Mouse (Mus musculus): Measurements from ENCODE around the gene Babam2.

Babam2 gene

DNA sequence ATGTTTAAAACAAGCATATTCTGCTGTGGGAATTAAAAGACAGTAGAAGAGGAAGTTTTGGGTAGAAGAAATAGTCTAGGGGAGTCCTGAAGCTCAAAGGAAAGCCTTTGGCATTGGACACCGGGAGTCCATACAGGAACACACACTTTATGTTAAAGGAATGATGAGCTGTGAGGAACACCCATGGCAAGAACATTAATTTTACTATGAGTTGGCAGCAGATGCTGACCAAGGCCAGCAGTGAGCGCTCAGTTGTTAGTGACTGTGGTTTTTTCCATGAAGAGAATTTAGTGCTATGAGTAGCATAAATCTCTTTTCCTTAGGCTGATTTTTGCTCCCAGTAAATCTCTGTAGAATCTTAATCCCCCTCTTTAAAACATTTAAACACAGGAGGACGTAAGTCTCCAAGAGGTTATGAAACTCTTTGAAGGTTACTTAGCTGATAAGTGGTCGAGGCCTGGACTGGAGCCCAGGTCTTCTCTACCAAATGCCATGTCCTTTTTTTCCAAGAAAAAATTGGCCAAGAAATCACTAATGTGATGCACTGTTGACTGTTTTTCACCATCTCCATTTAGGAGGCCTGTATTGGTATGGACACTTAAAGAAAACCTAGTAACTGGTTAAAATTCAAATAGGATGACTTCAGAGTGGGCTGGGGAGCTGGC lies 18.1 kb downstream of the Babam2 start:
- no peak for DNase-seq

DNA sequence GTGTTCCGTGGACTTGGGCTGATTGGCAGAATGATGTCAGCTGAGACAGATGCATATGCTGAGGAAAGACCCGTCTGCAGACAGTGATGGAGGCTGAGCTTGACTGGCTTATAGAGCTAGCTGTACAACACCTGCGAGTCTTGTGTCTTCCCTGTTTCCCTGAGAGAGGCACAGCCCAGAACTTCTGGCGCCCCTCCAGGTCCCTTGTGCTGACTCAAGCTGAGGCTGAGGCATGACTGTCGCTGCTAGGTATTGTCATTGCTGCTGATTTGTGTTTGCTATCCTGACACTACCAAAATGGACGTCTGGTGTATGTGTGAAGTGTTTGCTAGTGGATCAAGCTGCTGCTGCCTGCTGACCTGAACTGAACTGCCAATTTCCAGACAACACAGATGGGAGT lies 27.0 kb downstream of the Babam2 start:
- peak; percentile 11 for DNase-seq

- no peak for DNase-seq
Observed at GRCm38 (mm10) chr5:31725885-31726284, 28.4 kb downstream of the Babam2 start.

- DNase-seq, result no peak
Observed at GRCm38 (mm10) chr5:31727456-31727855, 30.0 kb downstream of the Babam2 start.

DNA sequence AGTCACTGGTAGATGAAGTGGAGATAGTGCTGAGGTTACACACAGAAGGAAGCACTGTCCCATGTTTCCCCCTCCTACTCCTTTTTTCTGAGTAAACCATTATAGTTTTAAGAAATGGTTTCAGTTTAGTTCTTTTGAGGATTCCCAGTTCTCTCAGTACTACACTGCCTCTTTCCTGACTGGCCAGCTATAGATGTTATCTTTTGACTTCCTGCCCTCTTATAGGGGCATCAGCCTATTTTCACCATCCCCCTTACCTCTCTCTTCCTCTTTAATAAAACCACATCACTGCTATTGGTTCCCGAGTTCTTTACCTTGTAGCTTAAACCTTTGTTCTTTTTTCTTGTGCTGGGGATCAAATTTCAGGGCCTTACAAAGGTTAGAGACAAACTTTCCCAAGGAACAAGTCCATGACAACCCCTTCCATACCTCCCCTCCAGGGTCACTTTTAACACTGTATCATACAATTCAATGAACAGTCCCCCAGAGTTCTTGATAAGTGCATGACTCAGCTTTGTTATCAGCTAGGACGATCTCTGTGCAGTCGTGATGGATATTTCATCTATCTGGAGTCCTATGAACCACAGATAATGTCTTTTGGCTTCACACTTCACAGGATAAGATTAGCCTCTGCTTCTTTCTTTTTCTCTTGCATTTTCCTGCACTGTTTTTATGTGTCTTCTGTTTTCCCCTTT lies 35.3 kb downstream of the Babam2 start:
- DNase-seq, result no peak

GRCm38 (mm10) chr5:31741931-31742330 lies 44.4 kb downstream of the Babam2 start:
- no peak for DNase-seq

DNA sequence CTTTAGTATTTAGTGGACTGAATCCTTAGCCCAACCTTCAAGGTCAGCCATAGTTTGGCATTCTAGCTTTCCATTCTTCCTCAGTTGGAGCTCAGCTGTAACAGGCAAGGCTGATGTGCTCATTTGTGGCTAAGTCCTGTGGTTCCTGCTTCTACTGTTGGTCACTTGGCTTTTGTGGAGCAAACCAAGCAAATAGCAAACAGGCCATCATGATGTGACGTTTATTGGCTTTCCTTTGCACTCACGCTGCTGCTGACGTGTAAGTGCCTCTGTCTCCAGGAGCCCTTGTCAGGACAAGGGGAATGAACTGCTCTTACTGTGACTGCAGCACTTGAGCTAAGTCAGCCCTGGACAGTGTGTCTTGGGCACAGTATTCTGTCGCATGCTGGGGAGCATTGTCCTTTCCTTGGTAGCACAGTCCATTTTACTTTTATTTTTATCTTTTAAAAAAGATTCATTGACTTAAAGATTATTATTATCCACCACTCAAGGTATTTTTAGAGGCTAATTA lies 45.1 kb downstream of the Babam2 start:
- no peak for DNase-seq

GRCm38 (mm10) chr5:31749401-31749800 lies 51.9 kb downstream of the Babam2 start:
- DNase-seq, result no peak

- peak; percentile 6 for DNase-seq
Observed at GRCm38 (mm10) chr5:31750231-31750925, 52.9 kb downstream of the Babam2 start.

GRCm38 (mm10) chr5:31750955-31751354 lies 53.5 kb downstream of the Babam2 start:
- no peak for DNase-seq

DNA sequence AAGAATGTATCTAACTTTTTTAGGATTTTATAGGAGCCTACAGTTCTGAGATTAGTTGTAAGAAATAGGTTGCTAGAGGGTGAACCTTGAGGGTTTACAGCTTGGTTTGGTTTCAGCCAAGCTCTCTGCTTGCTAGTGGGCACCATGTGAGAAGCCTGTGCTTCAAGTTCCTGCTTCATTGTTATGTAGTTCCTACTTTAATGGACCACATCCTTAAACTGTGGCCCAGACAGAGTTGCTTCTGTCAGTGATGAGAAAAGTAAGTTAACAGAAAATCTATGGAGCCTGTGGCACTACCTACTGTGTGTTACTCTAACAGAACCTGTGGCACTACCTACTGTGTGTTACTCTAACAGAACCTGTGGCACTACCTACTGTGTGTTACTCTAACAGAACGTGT lies 57.1 kb downstream of the Babam2 start:
- no peak for DNase-seq

- DNase-seq, result no peak
Observed at GRCm38 (mm10) chr5:31755255-31755654, 57.8 kb downstream of the Babam2 start.

- no peak for DNase-seq
Observed at GRCm38 (mm10) chr5:31758310-31759091, 61.0 kb downstream of the Babam2 start.

GRCm38 (mm10) chr5:31761836-31762235 lies 64.4 kb downstream of the Babam2 start:
- DNase-seq, result no peak

- no peak for DNase-seq
Observed at GRCm38 (mm10) chr5:31762773-31763172, 65.3 kb downstream of the Babam2 start.

DNA sequence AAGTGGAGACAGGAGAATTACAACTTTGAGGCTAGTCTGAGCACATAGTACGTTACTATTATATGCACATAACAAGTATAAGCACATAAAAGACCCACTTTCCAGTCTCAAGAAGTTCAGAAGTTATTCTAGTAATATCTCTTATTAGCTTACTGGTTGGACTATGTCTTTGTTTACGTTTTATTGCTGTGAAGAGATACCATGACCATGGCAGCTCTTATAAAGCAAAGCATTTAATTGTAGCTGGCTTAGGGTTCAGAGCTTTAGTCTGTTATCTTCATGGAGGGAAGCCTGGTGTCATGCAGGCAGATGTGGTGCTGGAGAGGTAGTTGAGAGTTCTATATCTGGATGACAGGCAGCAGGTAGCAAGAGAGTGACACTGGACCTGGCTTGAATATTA lies 68.3 kb downstream of the Babam2 start:
- no peak for DNase-seq

GRCm38 (mm10) chr5:31766841-31767542 lies 69.5 kb downstream of the Babam2 start:
- no peak for DNase-seq

GRCm38 (mm10) chr5:31771486-31771885 lies 74.0 kb downstream of the Babam2 start:
- DNase-seq, result no peak

DNA sequence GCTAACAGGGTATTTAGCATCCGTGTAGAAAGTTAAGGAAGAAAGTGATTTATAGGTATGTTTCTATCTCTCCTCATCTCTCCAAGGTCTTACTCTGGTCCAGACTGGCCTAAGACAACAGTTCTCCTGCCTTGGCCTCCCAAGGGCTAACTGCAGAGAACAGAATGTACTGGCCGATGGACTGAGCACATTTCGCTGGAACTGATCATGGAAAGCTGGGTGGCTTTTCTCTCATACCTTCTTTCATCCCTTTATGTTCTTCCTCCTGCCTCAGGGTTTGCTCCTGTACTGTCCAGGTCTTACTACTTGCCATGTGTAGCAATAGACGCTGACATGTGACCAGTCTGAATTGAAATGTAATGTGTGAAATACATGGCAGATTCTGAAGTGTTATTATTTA lies 74.4 kb downstream of the Babam2 start:
- DNase-seq, result no peak

- DNase-seq, result no peak
Observed at GRCm38 (mm10) chr5:31774976-31775375, 77.5 kb downstream of the Babam2 start.

DNA sequence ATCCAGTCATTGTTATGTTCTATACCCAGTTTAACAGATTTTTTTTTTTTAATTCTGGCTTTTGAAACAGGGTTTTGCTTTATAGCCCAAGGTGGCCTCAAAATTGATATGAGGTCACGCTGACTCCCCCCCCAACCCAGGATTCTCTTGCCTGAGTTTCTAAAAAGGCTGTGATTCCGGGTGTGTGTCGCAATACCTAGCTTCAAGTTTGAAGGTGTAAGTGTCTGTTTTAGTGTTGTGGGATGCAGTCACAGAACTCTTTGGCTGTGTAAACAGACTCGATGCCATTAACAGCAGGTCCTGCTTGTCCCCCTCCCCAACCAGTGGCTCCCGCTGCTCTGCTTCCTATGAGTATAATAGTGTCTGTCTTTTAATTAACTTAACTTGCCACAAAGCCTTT lies 84.1 kb downstream of the Babam2 start:
- DNase-seq, result no peak

- DNase-seq, result no peak
Observed at GRCm38 (mm10) chr5:31787201-31787600, 89.7 kb downstream of the Babam2 start.
